Mouse (Mus musculus): ENCODE data around the gene Fgd6. TPM values are rescaled to one million over a fixed set of nuclear protein-coding genes. Genes with fewer than 3 reads are reported as not detected.
A peak's percentile ranks its signal among the peaks of the same experiment; 100 is the strongest.

The Fgd6 gene
- total RNA-seq, 2 experiments from 2014 or later, result 9.8 to 9.9 TPM

DNA sequence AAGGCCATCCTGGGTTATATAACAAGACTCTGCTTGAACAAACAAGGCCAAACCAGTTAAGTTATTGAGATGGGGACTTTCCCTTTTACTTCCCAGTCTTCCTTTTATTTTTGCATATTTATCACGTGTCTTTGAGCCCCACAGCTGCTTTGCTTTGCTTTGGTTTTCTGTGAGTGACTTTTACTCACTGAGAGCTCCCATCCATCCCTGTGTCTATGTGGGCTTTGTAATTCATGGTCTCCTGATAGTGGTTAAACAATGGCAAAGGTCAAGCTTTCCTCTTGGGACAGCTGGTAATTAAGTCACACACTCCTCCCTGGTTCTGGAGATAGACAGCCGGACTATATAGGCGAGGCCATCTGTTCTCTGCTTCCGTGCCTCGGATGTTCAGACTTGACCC is 57.7 kb downstream of the Fgd6 start:
- no peak for DNase-seq (ENCODE audit: low spot score in 2 of 2)

GRCm38 (mm10) chr10:94095743-94096465 is 60.1 kb downstream of the Fgd6 start:
- no peak for DNase-seq (ENCODE audit: low spot score in 2 of 2)

GRCm38 (mm10) chr10:94097081-94097845 is 61.5 kb downstream of the Fgd6 start:
- no peak for DNase-seq (ENCODE audit: low spot score in 2 of 2)

GRCm38 (mm10) chr10:94098100-94098499 is 62.3 kb downstream of the Fgd6 start:
- DNase-seq (ENCODE audit: low spot score in 2 of 2), result no peak

DNA sequence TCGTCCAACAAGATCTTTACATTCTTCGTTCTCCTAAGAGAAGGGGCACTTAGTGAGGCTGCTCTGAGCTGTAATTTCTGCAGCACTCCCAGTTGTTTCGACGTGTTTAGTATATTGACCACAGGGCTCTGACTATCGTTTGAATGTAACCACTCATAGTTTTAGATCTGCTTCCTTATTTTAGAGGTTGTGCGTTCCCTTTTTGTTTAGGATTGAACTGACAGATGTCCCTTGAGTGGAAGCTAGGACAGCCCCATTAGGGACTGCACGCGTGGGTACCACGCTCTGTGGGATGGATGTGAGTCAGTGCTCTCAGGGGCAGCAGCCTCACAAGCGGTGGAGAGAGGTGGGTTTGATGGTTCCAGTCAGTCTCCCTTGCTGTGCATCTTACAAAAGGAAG is 69.7 kb downstream of the Fgd6 start:
- no peak for DNase-seq (ENCODE audit: low spot score in 2 of 2)

DNA sequence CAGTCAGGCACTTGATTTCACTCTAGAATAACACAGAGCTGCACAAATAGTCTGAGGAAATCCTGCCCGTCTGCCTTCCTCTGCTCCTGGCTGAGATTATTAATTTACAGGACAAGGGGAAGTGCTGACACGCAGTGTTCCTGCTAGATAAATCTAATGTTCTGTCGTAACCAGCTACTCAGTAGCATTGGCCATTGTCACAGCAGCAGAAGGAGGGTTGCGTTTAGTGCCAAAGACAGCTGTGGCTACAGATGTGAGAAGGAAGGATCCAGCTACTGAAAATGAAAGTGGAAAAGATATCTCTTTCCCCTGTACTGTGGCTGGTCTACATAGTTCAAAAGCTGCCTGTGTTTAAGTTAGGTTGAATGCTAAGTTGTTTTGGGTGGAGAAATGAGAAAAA is 71.4 kb downstream of the Fgd6 start:
- no peak for DNase-seq (ENCODE audit: low spot score in 2 of 2)

DNA sequence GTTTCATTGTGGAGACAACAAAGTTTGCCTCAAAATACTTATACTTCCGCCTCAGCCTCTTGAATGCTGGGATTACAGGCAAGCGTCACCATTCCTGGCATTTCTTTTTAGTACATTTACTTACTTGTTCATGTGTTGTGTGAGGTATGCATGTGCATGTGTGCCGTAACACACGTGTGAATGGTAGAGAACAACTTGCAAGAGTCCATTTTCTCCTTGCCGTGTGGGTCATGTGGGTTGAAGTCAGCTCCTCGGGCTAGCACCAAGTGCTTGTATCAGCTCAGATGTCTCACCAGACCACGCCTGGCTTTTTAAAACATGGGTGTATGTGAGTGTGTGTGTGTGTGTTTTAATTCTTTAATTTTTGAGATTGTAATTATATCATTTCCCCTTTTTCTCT is 71.8 kb downstream of the Fgd6 start:
- no peak for DNase-seq (ENCODE audit: low spot score in 2 of 2)

GRCm38 (mm10) chr10:94108791-94109190 is 73.0 kb downstream of the Fgd6 start:
- no peak for DNase-seq (ENCODE audit: low spot score in 2 of 2)

GRCm38 (mm10) chr10:94110834-94111754 is 75.3 kb downstream of the Fgd6 start:
- no peak for DNase-seq (ENCODE audit: low spot score in 2 of 2)

DNA sequence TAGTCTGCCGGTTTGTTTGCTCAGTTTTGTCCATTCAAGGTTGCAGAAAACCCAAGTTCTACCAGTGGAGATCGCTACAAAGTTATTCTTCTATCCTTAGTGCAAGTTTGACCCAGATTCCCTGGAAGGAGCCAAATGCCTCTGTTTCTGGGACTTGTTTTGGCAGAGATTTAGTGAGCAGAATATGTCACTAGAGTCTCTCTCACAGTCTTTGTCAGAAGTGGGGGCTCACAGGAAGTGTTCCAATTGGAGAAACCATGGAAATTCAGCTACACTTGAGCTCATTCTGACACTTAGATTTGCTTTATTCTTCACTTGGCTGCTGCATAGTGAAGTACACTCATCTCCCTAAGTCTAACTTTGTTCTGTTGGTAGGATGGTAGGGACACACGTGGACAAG is 76.4 kb downstream of the Fgd6 start:
- no peak for DNase-seq (ENCODE audit: low spot score in 2 of 2)

DNA sequence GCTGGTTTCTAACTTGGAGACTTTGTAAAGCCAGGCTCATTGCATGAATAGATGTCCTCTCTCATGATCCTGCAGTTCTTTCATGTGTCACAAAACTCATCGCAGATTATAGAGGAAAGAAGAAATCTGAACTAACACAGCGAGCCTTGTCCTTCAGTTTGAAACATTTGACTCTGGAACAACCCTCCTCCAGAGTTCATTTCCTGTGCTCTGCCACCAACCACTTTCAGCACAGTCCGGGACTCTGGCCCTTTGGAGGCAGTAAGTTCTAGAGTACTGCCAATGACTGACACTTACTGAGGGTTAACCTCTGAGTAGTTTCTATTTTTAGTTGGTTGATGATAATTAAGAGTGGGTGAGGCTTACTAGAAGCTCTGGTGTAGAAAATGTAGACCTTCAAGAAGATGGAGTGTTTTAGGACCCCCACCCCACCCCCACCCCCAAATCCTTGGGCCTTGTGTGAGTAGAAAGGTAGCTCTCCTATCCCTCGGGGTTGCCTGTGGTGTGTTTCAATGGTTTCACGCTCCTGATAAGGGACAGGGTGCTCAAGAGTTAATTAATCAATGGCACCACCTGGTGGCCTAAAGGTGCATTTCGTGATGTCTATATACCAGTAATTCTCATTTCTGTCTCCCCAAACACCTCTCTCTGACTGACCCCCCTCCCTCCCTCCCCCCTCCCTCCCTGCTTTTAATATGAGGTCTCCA is 80.2 kb downstream of the Fgd6 start:
- peak; percentile 59 to 91 for DNase-seq (ENCODE audit: low spot score in 2 of 2)

- no peak for DNase-seq (ENCODE audit: low spot score in 2 of 2)
Measured at GRCm38 (mm10) chr10:94116781-94117340, 81.1 kb downstream of the Fgd6 start.

GRCm38 (mm10) chr10:94117916-94118315 is 82.1 kb downstream of the Fgd6 start:
- DNase-seq (ENCODE audit: low spot score in 2 of 2), result no peak

GRCm38 (mm10) chr10:94118993-94119392 is 83.2 kb downstream of the Fgd6 start:
- DNase-seq (ENCODE audit: low spot score in 2 of 2), result no peak

DNA sequence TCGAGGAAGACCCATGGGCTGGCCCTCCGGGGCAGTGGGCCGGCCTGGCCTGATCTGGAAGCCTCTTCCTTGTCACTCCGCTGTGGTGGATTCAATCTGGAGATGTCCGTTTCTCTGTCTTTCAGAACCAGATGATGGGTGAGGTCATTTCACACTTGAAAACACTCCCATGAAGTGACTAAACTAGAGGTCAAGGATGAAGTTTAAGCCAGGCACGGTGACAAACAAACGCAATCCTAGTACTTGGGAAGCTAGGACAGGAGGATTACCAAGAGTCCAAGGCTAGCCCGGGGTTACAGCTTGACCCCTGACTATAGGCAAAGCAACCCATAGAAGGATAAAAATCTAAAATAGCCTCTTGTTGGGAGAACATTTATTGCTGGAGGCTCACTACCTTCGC is 84.9 kb downstream of the Fgd6 start:
- DNase-seq (ENCODE audit: low spot score in 2 of 2), result no peak

- DNase-seq (ENCODE audit: low spot score in 2 of 2), result no peak
Measured at GRCm38 (mm10) chr10:94122595-94122994, 86.8 kb downstream of the Fgd6 start.

GRCm38 (mm10) chr10:94123581-94123980 is 87.8 kb downstream of the Fgd6 start:
- DNase-seq (ENCODE audit: low spot score in 2 of 2), result no peak

DNA sequence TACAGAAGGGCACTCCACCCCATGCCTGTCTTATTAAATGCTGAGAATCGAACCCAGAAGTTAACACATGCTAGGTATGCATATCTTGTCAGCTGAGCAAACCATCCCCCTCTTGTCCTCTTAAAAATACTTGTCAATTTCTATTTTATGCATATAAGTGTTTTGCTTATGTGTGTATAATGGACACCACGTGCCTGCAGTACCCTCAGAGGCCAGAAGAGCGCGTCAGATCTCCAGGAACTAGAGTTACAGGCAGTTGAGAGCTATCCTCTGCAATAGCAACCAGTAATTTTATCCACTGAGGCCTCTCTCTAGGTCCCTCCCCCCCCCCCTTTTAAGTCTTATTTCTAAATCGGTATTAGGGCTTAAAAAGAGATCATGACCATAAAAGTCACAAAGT is 88.6 kb downstream of the Fgd6 start:
- DNase-seq (ENCODE audit: low spot score in 2 of 2), result no peak

- DNase-seq (ENCODE audit: low spot score in 2 of 2), result peak; percentile 85 to 95
Measured at GRCm38 (mm10) chr10:94129680-94130119, 93.9 kb downstream of the Fgd6 start.

DNA sequence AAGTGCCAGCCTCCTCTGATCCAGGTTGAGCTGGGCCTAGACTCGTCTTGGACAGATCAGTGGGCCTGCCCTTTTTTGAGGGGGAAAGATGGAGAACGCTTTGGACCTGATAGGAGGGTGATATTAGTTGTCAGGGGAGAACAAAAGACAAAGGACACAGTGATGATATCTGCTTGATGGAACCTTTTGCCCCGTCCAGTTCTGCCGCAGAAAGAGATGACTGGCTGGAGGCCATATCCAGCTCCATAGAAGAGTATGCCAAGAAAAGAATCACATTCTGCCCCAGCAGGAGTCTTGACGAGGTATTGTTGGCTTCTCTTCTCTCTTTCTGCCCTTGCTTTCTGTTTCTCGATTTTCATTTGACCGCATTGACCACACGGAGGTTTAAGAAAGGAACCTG is 97.3 kb downstream of the Fgd6 start:
- DNase-seq (ENCODE audit: low spot score in 2 of 2), result no peak

DNA sequence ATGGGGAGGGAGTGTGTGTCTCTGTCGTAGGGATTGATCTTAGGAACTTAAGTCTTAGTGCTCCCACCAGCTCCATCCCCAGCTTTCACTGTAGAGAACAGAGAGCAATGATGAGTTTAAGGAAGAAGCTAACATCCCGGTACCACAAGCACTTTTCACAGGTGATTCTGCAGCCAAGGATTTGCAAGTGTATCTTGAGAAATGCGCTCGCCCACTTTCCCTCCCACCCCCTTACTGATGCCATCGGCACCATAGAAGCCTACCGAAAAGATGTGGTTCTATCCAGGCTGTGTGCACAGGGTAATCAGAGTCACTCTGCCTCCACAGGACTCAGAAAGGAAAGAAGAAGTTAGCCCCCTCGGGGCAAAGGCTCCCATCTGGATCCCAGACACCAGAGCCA is 97.9 kb downstream of the Fgd6 start:
- DNase-seq (ENCODE audit: low spot score in 2 of 2), result no peak
